In genomic region chr19:56892586-56892985, GRCm38 (mm10) we compare ENCODE assay signal across 18 mouse cellular contexts. TPM values are rescaled to one million over a fixed set of nuclear protein-coding genes. Genes with fewer than 3 reads are reported as not detected.
DNase-seq lines count a peak whose midpoint lies in the region; ATAC-seq lines count a peak whose summit lies in the region.
"Had no signal": no experiment of that assay in that cellular context is flagged by ENCODE, and none has a peak within 500 bp of the region (broad histone marks: within the 10 kb centered on the region; RNA-seq: fewer than 3 reads in every experiment).

No protein-coding gene starts in this region.

- no peak overlapping the region for H3K4me3 ChIP-seq in embryonic facial prominence, embryonic 10.5 days
- H3K4me3 ChIP-seq: forebrain, embryonic 13.5 days; gastrocnemius, adult 2 months; heart, embryonic 13.5 days; hindbrain, embryonic 12.5 days had no signal

- H3K9me3 ChIP-seq in embryonic facial prominence, embryonic 10.5 days: no peaks in the 10 kb centered on the region
- H3K9me3 ChIP-seq: forebrain, embryonic 13.5 days; heart, embryonic 13.5 days; hindbrain, embryonic 12.5 days had no signal

- H3K27ac ChIP-seq in embryonic facial prominence, embryonic 10.5 days (replicated peaks): no peak overlapping the region
- H3K27ac ChIP-seq: forebrain, embryonic 13.5 days; gastrocnemius, adult 2 months; heart, embryonic 13.5 days; hindbrain, embryonic 12.5 days had no signal

- peaks cover 24% of the 10 kb centered on the region for H3K4me1 ChIP-seq in embryonic facial prominence, embryonic 10.5 days
- H3K4me1 ChIP-seq: forebrain, embryonic 13.5 days; hindbrain, embryonic 12.5 days had no signal

- ATAC-seq in cerebellum, adult (ENCODE audit: insufficient number of reproducible peaks, low FRiP score, low TSS enrichment): no peak; the same call in 1 of the 2 replicates
- ATAC-seq: forebrain, embryonic 13.5 days; forebrain, postnatal 0 days; hindbrain, embryonic 16.5 days had no signal

- 90% methylated on average over 5 of the region's 5 CpGs for whole genome bisulfite sequencing in embryonic facial prominence, embryonic 10.5 days

- no peaks in the 10 kb centered on the region for H3K27me3 ChIP-seq in embryonic facial prominence, embryonic 10.5 days (replicated peaks; ENCODE audit: low read depth, poor library complexity, severe bottlenecking)
- H3K27me3 ChIP-seq: forebrain, embryonic 13.5 days; heart, embryonic 13.5 days; hindbrain, embryonic 12.5 days had no signal

- H3K36me3 ChIP-seq in embryonic facial prominence, embryonic 10.5 days (replicated peaks): no peaks in the 10 kb centered on the region
- H3K36me3 ChIP-seq: heart, embryonic 13.5 days; hindbrain, embryonic 12.5 days had no signal

- DNase-seq in cerebellum, adult 9-10 months: peak; percentile 43
- peak; percentile 81 for DNase-seq in brain, adult 2 months (ENCODE audit: low read depth, low spot score)
- peak; percentile 35 for DNase-seq in cerebellum, adult 9-11 months
- peak; percentile 64 for DNase-seq in retina, postnatal 1 day
- DNase-seq in embryonic facial prominence, embryonic 10.5 days (ENCODE audit: low spot score): no peak
- DNase-seq: adrenal gland, adult 2 months; adrenal gland, postnatal 25 days; forebrain, postnatal 0 days; gastrocnemius, adult 2 months; gastrocnemius, postnatal 25 days; heart, postnatal 36 days; kidney, adult 11 months had no signal

RNA-seq across cellular contexts. Expression of gene Vwa2, which starts 18.5 kb away (rescaled TPM):
- polyA plus RNA-seq in embryonic facial prominence, embryonic 10.5 days (2016; fragmentation: Nextera tagmentation; extraction: Ambion mirVana): 5.7 and 6.4 TPM in 2 replicates
- polyA plus RNA-seq: adrenal gland, adult 2 months; heart, postnatal 0 days had no signal
